Mouse (Mus musculus): ENCODE measurements around the gene Cdk12. TPM values are rescaled to one million over a fixed set of nuclear protein-coding genes. Genes with fewer than 3 reads are reported as not detected.
A peak's percentile ranks its signal among the peaks of the same experiment; 100 is the strongest.

Cdk12 gene
- total and polyA plus RNA-seq, 3 experiments: 27.8 to 44.1 (median 29.6) TPM

- Histone ChIP-seq H3K36me3 (replicated peaks in 1 of 2; ENCODE audit: control insufficient read depth in 1 of 2, insufficient read depth in 1 of 2, low read length in 1 of 2) (no peaks in the 10 kb centered on the region), H3K9ac (ENCODE audit: insufficient read depth, low read depth) (peak overlapping the region; percentile 77), H3K79me2 (replicated peaks; ENCODE audit: control insufficient read depth, extremely low read depth, insufficient read depth, poor library complexity, severe bottlenecking) (no peaks in the 10 kb centered on the region), H3K27ac (ENCODE audit: insufficient read depth, low read depth) (no peak overlapping the region), H3K9me3 (replicated peaks; ENCODE audit: low read length) (no peaks in the 10 kb centered on the region), H3K4me1 (ENCODE audit: control insufficient read depth in 1 of 2, insufficient read depth in 2 of 2) (peaks cover 5 to 22% of the 10 kb centered on the region in 2 experiments), H3K4me2 (ENCODE audit: insufficient read depth, low read depth, poor library complexity, severe bottlenecking) (peak overlapping the region; percentile 70), H3K4me3 (replicated peaks in 1 of 3; ENCODE audit: low read depth in 2 of 3, low read length in 2 of 3, poor library complexity in 1 of 3) (peak overlapping the region; percentile 28 to 87 (median 45)), H3K27me3 (replicated peaks) (peaks cover 82% of the 10 kb centered on the region)
- TF ChIP-seq SIN3A (IDR thresholded peaks at IDR 0.05; ENCODE audit: low read length) (peak; percentile 81), ELF1 (IDR thresholded peaks at IDR 0.05; ENCODE audit: low read depth, low read length) (peak; percentile 51), ZC3H11A (IDR thresholded peaks at IDR 0.05; ENCODE audit: low read depth, low read length) (no peak), UBTF (IDR thresholded peaks at IDR 0.05; ENCODE audit: low read depth, low read length) (peak; percentile 89), SMC3 (IDR thresholded peaks at IDR 0.05; ENCODE audit: low read depth, low read length) (no peak), TCF12 (IDR thresholded peaks at IDR 0.05; ENCODE audit: low read depth, low read length) (peak; percentile 14; the same call in 1 of the 2 replicates), POLR2A (IDR thresholded peaks at IDR 0.05; ENCODE audit: low read depth, low read length) (peak; percentile 62; the same call in 1 of the 2 replicates), MXI1 (IDR thresholded peaks at IDR 0.05; ENCODE audit: low read depth, low read length) (peak; percentile 97), NRF1 (IDR thresholded peaks at IDR 0.05; ENCODE audit: low read depth, low read length) (peak; percentile 76), ZMIZ1 (IDR thresholded peaks at IDR 0.05; ENCODE audit: low read depth, low read length) (no peak)
- dilution Hi-C loops (cut with MboI; ENCODE audit: extremely low pct_ligation_motif_present, extremely low pct_unique_long_range_greater_than_20kb, low sequenced_read_pairs): no loop called here
- DNase-seq (ENCODE audit: extremely low read depth): peak; percentile 28
- in situ Hi-C loops (cut with MboI; ENCODE audit: low pct_ligation_motif_present, low pct_unique_long_range_greater_than_20kb, low sequenced_read_pairs): no loop called here
Measured at GRCm38 (mm10) chr11:98294188-98295012, 91.5 kb downstream of the Cdk12 start.

GRCm38 (mm10) chr11:98295013-98295585, 92.2 kb downstream of the Cdk12 start:
- no peaks in the 10 kb centered on the region for H3K36me3 ChIP-seq (replicated peaks in 1 of 2; ENCODE audit: control insufficient read depth in 1 of 2, insufficient read depth in 1 of 2, low read length in 1 of 2)
- H3K79me2 ChIP-seq (replicated peaks; ENCODE audit: control insufficient read depth, extremely low read depth, insufficient read depth, poor library complexity, severe bottlenecking): no peaks in the 10 kb centered on the region
- in situ Hi-C loops (cut with MboI; ENCODE audit: low pct_ligation_motif_present, low pct_unique_long_range_greater_than_20kb, low sequenced_read_pairs): no loop called here
- no peak for DNase-seq (ENCODE audit: extremely low read depth)
- H3K4me3 ChIP-seq (replicated peaks in 1 of 3; ENCODE audit: low read depth in 2 of 3, low read length in 2 of 3, poor library complexity in 1 of 3): peak overlapping the region; percentile 25 to 87 (median 45)
- TF ChIP-seq MYC (IDR thresholded peaks at IDR 0.05; ENCODE audit: low read depth, low read length): no peak
- TF ChIP-seq UBTF (IDR thresholded peaks at IDR 0.05; ENCODE audit: low read depth, low read length): peak; percentile 9; the same call in 1 of the 2 replicates
- H3K9ac ChIP-seq (ENCODE audit: insufficient read depth, low read depth): peak overlapping the region; percentile 77
- peak overlapping the region; percentile 70 for H3K4me2 ChIP-seq (ENCODE audit: insufficient read depth, low read depth, poor library complexity, severe bottlenecking)
- no peak overlapping the region for H3K27ac ChIP-seq (ENCODE audit: insufficient read depth, low read depth)
- dilution Hi-C loops (cut with MboI; ENCODE audit: extremely low pct_ligation_motif_present, extremely low pct_unique_long_range_greater_than_20kb, low sequenced_read_pairs): no loop called here
- peaks cover 5 to 22% of the 10 kb centered on the region in 2 experiments for H3K4me1 ChIP-seq (ENCODE audit: control insufficient read depth in 1 of 2, insufficient read depth in 2 of 2)
- H3K27me3 ChIP-seq (replicated peaks): peaks cover 83% of the 10 kb centered on the region
- H3K9me3 ChIP-seq (replicated peaks; ENCODE audit: low read length): no peaks in the 10 kb centered on the region

- H3K36me3 ChIP-seq (replicated peaks in 1 of 2; ENCODE audit: control insufficient read depth in 1 of 2, insufficient read depth in 1 of 2, low read length in 1 of 2): no peaks in the 10 kb centered on the region
- H3K27me3 ChIP-seq (replicated peaks): peaks cover 89% of the 10 kb centered on the region
- in situ Hi-C loops (cut with MboI; ENCODE audit: low pct_ligation_motif_present, low pct_unique_long_range_greater_than_20kb, low sequenced_read_pairs) (no loop called here), dilution Hi-C loops (cut with MboI; ENCODE audit: extremely low pct_ligation_motif_present, extremely low pct_unique_long_range_greater_than_20kb, low sequenced_read_pairs) (no loop called here)
- no peak overlapping the region for H3K4me3 ChIP-seq (replicated peaks in 1 of 3; ENCODE audit: low read depth in 2 of 3, low read length in 2 of 3, poor library complexity in 1 of 3)
- H3K9me3 ChIP-seq (replicated peaks; ENCODE audit: low read length): no peaks in the 10 kb centered on the region
- no peak overlapping the region for H3K27ac ChIP-seq (ENCODE audit: insufficient read depth, low read depth)
- no peaks in the 10 kb centered on the region for H3K79me2 ChIP-seq (replicated peaks; ENCODE audit: control insufficient read depth, extremely low read depth, insufficient read depth, poor library complexity, severe bottlenecking)
- no peak overlapping the region for H3K4me2 ChIP-seq (ENCODE audit: insufficient read depth, low read depth, poor library complexity, severe bottlenecking)
- peak; percentile 41 for DNase-seq (ENCODE audit: extremely low read depth)
- H3K9ac ChIP-seq (ENCODE audit: insufficient read depth, low read depth): no peak overlapping the region
- peaks cover 2 to 17% of the 10 kb centered on the region in 2 experiments for H3K4me1 ChIP-seq (ENCODE audit: control insufficient read depth in 1 of 2, insufficient read depth in 2 of 2)
- peak; percentile 17 for TF ChIP-seq RAD21 (IDR thresholded peaks at IDR 0.05; ENCODE audit: low read depth, low read length)
- TF ChIP-seq CTCF (conservative IDR thresholded peaks at IDR 0.05 in 1 of 2, IDR thresholded peaks at IDR 0.05 in 1 of 2; ENCODE audit: low read depth in 2 of 2, low read length in 2 of 2): peak; percentile 19 to 74; a peak in 2 of 4 replicates
- TF ChIP-seq USF1 (IDR thresholded peaks at IDR 0.05; ENCODE audit: low read depth, low read length): no peak
- TF ChIP-seq SMC3 (IDR thresholded peaks at IDR 0.05; ENCODE audit: low read depth, low read length): peak; percentile 44
- 0 out of 2 replicates have a peak, but pooled peaks have one; percentile 30 for TF ChIP-seq MYC (IDR thresholded peaks at IDR 0.05; ENCODE audit: low read depth, low read length)
Measured at GRCm38 (mm10) chr11:98296277-98296676, 93.4 kb downstream of the Cdk12 start.
